Mouse (Mus musculus): ENCODE results near the gene Gm10322. TPM values are rescaled to one million over a fixed set of nuclear protein-coding genes. Genes with fewer than 3 reads are reported as not detected.

Gm10322 gene
- not detected for total RNA-seq (2021)
- long read RNA-seq, experiment 1: 0 reads
- long read RNA-seq, experiment 2: 0 reads

- peak in 1 of 2 experiments; percentile 68 for DNase-seq (ENCODE audit: low spot score in 2 of 2)
Measured at GRCm38 (mm10) chr10:59615981-59616520, at the start of gene Gm10322. TSS of gene Gm10322 (plus strand) at chr10:59616063.

GRCm38 (mm10) chr10:59566968-59567367, 48.9 kb upstream of the Gm10322 start:
- DNase-seq (ENCODE audit: low spot score in 2 of 2): no peak

GRCm38 (mm10) chr10:59568665-59569480, 47.0 kb upstream of the Gm10322 start:
- DNase-seq (ENCODE audit: low spot score in 2 of 2): no peak

- DNase-seq (ENCODE audit: low spot score in 2 of 2): no peak
Measured at GRCm38 (mm10) chr10:59569481-59569869, 46.4 kb upstream of the Gm10322 start.

GRCm38 (mm10) chr10:59570360-59570759, 45.5 kb upstream of the Gm10322 start:
- no peak for DNase-seq (ENCODE audit: low spot score in 2 of 2)

GRCm38 (mm10) chr10:59570780-59571179, 45.1 kb upstream of the Gm10322 start:
- no peak for DNase-seq (ENCODE audit: low spot score in 2 of 2)

GRCm38 (mm10) chr10:59571273-59571672, 44.6 kb upstream of the Gm10322 start:
- DNase-seq (ENCODE audit: low spot score in 2 of 2): no peak

GRCm38 (mm10) chr10:59571964-59572363, 43.9 kb upstream of the Gm10322 start:
- DNase-seq (ENCODE audit: low spot score in 2 of 2): no peak

GRCm38 (mm10) chr10:59576305-59576704, 39.6 kb upstream of the Gm10322 start:
- DNase-seq (ENCODE audit: low spot score in 2 of 2): no peak

GRCm38 (mm10) chr10:59577871-59578801, 37.7 kb upstream of the Gm10322 start:
- DNase-seq (ENCODE audit: low spot score in 2 of 2): no peak

GRCm38 (mm10) chr10:59579645-59580044, 36.2 kb upstream of the Gm10322 start:
- no peak for DNase-seq (ENCODE audit: low spot score in 2 of 2)

- no peak for DNase-seq (ENCODE audit: low spot score in 2 of 2)
Measured at GRCm38 (mm10) chr10:59580593-59581149, 35.2 kb upstream of the Gm10322 start.

- no peak for DNase-seq (ENCODE audit: low spot score in 2 of 2)
Measured at GRCm38 (mm10) chr10:59581826-59582543, 33.9 kb upstream of the Gm10322 start.

GRCm38 (mm10) chr10:59585621-59586020, 30.2 kb upstream of the Gm10322 start:
- DNase-seq (ENCODE audit: low spot score in 2 of 2): no peak

- DNase-seq (ENCODE audit: low spot score in 2 of 2): no peak
Measured at GRCm38 (mm10) chr10:59586821-59587220, 29.0 kb upstream of the Gm10322 start.

- peak; percentile 39 to 62 for DNase-seq (ENCODE audit: low spot score in 2 of 2)
Measured at GRCm38 (mm10) chr10:59588135-59588534, 27.7 kb upstream of the Gm10322 start.

- no peak for DNase-seq (ENCODE audit: low spot score in 2 of 2)
Measured at GRCm38 (mm10) chr10:59589420-59589819, 26.4 kb upstream of the Gm10322 start.

GRCm38 (mm10) chr10:59589856-59590255, 26.0 kb upstream of the Gm10322 start:
- DNase-seq (ENCODE audit: low spot score in 2 of 2): no peak

GRCm38 (mm10) chr10:59590606-59591005, 25.3 kb upstream of the Gm10322 start:
- no peak for DNase-seq (ENCODE audit: low spot score in 2 of 2)

- peak in 1 of 2 experiments; percentile 68 for DNase-seq (ENCODE audit: low spot score in 2 of 2)
Measured at GRCm38 (mm10) chr10:59593826-59594570, 21.9 kb upstream of the Gm10322 start.
